Mouse (Mus musculus) spleen, adult 18-20 months (tissue): ENCODE results near the gene Daam1.

Source experiments
- DNase-seq, 2 experiments: peaks; one replicate each; pipeline ENCODE4 v3.0.0; 2022; ENCODE audit warnings: mixed read lengths in 2 of 2

Gene Daam1

GRCm38 (mm10) chr12:72011404-72011803 is 180.5 kb downstream of the Daam1 start:
- no peak for DNase-seq

GRCm38 (mm10) chr12:72012126-72012525 is 181.2 kb downstream of the Daam1 start:
- no peak for DNase-seq

GRCm38 (mm10) chr12:72013711-72014354 is 183.0 kb downstream of the Daam1 start:
- no peak for DNase-seq

- no peak for DNase-seq
Measured at GRCm38 (mm10) chr12:72014355-72014776, 183.5 kb downstream of the Daam1 start.

- no peak for DNase-seq
Measured at GRCm38 (mm10) chr12:72015296-72015695, 184.4 kb downstream of the Daam1 start.

- no peak for DNase-seq
Measured at GRCm38 (mm10) chr12:72020285-72020684, 189.4 kb downstream of the Daam1 start.

- no peak for DNase-seq
Measured at GRCm38 (mm10) chr12:72021543-72021942, 190.7 kb downstream of the Daam1 start.

- DNase-seq: no peak
Measured at GRCm38 (mm10) chr12:72022790-72023189, 191.9 kb downstream of the Daam1 start.

GRCm38 (mm10) chr12:72023572-72023971 is 192.7 kb downstream of the Daam1 start:
- no peak for DNase-seq

GRCm38 (mm10) chr12:72025275-72025795 is 194.5 kb downstream of the Daam1 start:
- no peak for DNase-seq

GRCm38 (mm10) chr12:72031171-72031570 is 200.3 kb downstream of the Daam1 start:
- no peak for DNase-seq

GRCm38 (mm10) chr12:72031794-72032193 is 200.9 kb downstream of the Daam1 start:
- DNase-seq: no peak

- no peak for DNase-seq
Measured at GRCm38 (mm10) chr12:72036097-72036661, 205.3 kb downstream of the Daam1 start.

GRCm38 (mm10) chr12:72037049-72037448 is 206.2 kb downstream of the Daam1 start:
- no peak for DNase-seq

GRCm38 (mm10) chr12:72038866-72039265 is 208.0 kb downstream of the Daam1 start:
- no peak for DNase-seq

GRCm38 (mm10) chr12:72039501-72039900 is 208.6 kb downstream of the Daam1 start:
- DNase-seq: no peak

- DNase-seq: no peak
Measured at GRCm38 (mm10) chr12:72041238-72041637, 210.4 kb downstream of the Daam1 start.
